Mouse (Mus musculus): Measurements from ENCODE around the gene Knl1.

GRCm38 (mm10) chr2:119017647-119018046, 29.3 kb upstream of the Knl1 start:
- TF ChIP-seq POLR2A (IDR thresholded peaks at IDR 0.05; ENCODE audit: borderline replicate concordance, extremely low read depth, insufficient read depth, insufficient read length, poor library complexity, severe bottlenecking) = no peak
- peak; percentile 23; the same call in 1 of the 2 replicates for TF ChIP-seq CTCF (IDR thresholded peaks at IDR 0.05; ENCODE audit: borderline replicate concordance, extremely low read depth, insufficient read depth, insufficient read length)

All from brain, embryonic 14.5 days (tissue).